Mouse (Mus musculus) kidney, postnatal 14 days (tissue): ENCODE measurements around the gene Gm21748.
"Not testable (repeated sequence)": the region's sequence is repeated elsewhere in the genome, so short reads cannot be mapped to it uniquely, and the experiment has no call there.

Source experiments
- DNase-seq: peaks from one replicate; pipeline ENCODE4 v3.0.0; 2022; ENCODE audit warnings: mixed read lengths

Gm21748 gene

GRCm38 (mm10) chrY:90839077-90839476, at the start of gene Gm21748:
Gene Gm21748 (minus strand): TSS chrY:90839177.
- not testable (repeated sequence) for DNase-seq
